Comparison of ENCODE assay signal across 21 mouse cellular contexts in genomic region chr9:102942221-102942620, GRCm38 (mm10). TPM values are rescaled to one million over a fixed set of nuclear protein-coding genes. Genes with fewer than 3 reads are reported as not detected.
DNase-seq lines count a peak whose midpoint lies in the region; ATAC-seq and TF ChIP-seq lines count a peak whose summit lies in the region.
"Had no signal": no experiment of that assay in that cellular context is flagged by ENCODE, and none has a peak within 500 bp of the region (broad histone marks: within the 10 kb centered on the region; RNA-seq: fewer than 3 reads in every experiment).

No protein-coding gene starts in this region.

- intact Hi-C loops in left cerebral cortex, adult 2 months (cut with DNase I) = no loop called here

- no peaks in the 10 kb centered on the region for H3K36me3 ChIP-seq in hindbrain, embryonic 16.5 days (ENCODE audit: control insufficient read depth, insufficient read depth, low read length)
- H3K36me3 ChIP-seq in hindbrain, embryonic 13.5 days = no peaks in the 10 kb centered on the region
- no peaks in the 10 kb centered on the region for H3K36me3 ChIP-seq in midbrain, embryonic 11.5 days (ENCODE audit: control insufficient read depth, insufficient read depth, low read length)
- no peaks in the 10 kb centered on the region for H3K36me3 ChIP-seq in midbrain, embryonic 10.5 days
- H3K36me3 ChIP-seq: heart, embryonic 15.5 days; liver, embryonic 12.5 days; midbrain, embryonic 15.5 days had no signal

- peak; percentile 81 to 82 for DNase-seq in cerebellum, postnatal 10 days
- no peak for DNase-seq in cerebellum, adult 11 months
- peak; percentile 64 for DNase-seq in midbrain, embryonic 11.5 days (ENCODE audit: low spot score, missing footprints)
- DNase-seq in midbrain, embryonic 10.5 days (ENCODE audit: low spot score) = no peak
- DNase-seq in skeletal muscle tissue, adult 2 months (ENCODE audit: low read depth, low spot score) = peak; percentile 3
- DNase-seq in left cerebral cortex, adult 2 months (ENCODE audit: extremely low spot score in 1 of 2, low spot score in 2 of 2) = no peak
- DNase-seq: adrenal gland, postnatal 10 days; cerebellum, postnatal 36 days; gastrocnemius, postnatal 14 days; kidney, adult 18-20 months; lung, adult 2 months; right cerebral cortex, adult 18-20 months; thymus, postnatal 14 days had no signal

- 70% methylated on average over 4 of the region's 4 CpGs for whole genome bisulfite sequencing in hindbrain, embryonic 16.5 days
- WGBS in hindbrain, embryonic 13.5 days = 74% methylated on average over 4 of the region's 4 CpGs
- WGBS in midbrain, embryonic 11.5 days = 80% methylated on average over 4 of the region's 4 CpGs
- WGBS in midbrain, embryonic 10.5 days = 79% methylated on average over 4 of the region's 4 CpGs

- no peaks in the 10 kb centered on the region for H3K9me3 ChIP-seq in hindbrain, embryonic 16.5 days (ENCODE audit: control insufficient read depth, low read length)
- no peaks in the 10 kb centered on the region for H3K9me3 ChIP-seq in hindbrain, embryonic 13.5 days
- H3K9me3 ChIP-seq in midbrain, embryonic 11.5 days (ENCODE audit: control insufficient read depth, low read length) = no peaks in the 10 kb centered on the region
- H3K9me3 ChIP-seq in midbrain, embryonic 10.5 days (replicated peaks) = no peaks in the 10 kb centered on the region
- H3K9me3 ChIP-seq: heart, embryonic 15.5 days; liver, embryonic 12.5 days; midbrain, embryonic 15.5 days had no signal

- no peak for TF ChIP-seq CTCF in left cerebral cortex, adult 2 months (IDR thresholded peaks at IDR 0.05)

- no peak overlapping the region for H3K9ac ChIP-seq in hindbrain, embryonic 16.5 days (ENCODE audit: low read depth, low read length)
- no peak overlapping the region for H3K9ac ChIP-seq in hindbrain, embryonic 13.5 days
- no peak overlapping the region for H3K9ac ChIP-seq in midbrain, embryonic 11.5 days (ENCODE audit: low read length)
- H3K9ac ChIP-seq: heart, embryonic 15.5 days; liver, embryonic 12.5 days; midbrain, embryonic 15.5 days had no signal

- peak; percentile 48; the same call in 1 of the 2 replicates for ATAC-seq in hindbrain, embryonic 16.5 days
- ATAC-seq in hindbrain, embryonic 13.5 days (ENCODE audit: low FRiP score) = no peak
- ATAC-seq in midbrain, embryonic 11.5 days (ENCODE audit: low FRiP score) = no peak
- ATAC-seq: forebrain, embryonic 14.5 days; liver, embryonic 12.5 days; midbrain, embryonic 15.5 days; Patski had no signal

- H3K4me3 ChIP-seq in hindbrain, embryonic 16.5 days (ENCODE audit: low read length) = no peak overlapping the region
- H3K4me3 ChIP-seq in hindbrain, embryonic 13.5 days = no peak overlapping the region
- H3K4me3 ChIP-seq in midbrain, embryonic 11.5 days (ENCODE audit: low read depth, low read length) = no peak overlapping the region
- no peak overlapping the region for H3K4me3 ChIP-seq in midbrain, embryonic 10.5 days
- H3K4me3 ChIP-seq in left cerebral cortex, adult 2 months = no peak overlapping the region
- H3K4me3 ChIP-seq: heart, embryonic 15.5 days; liver, embryonic 12.5 days; midbrain, embryonic 15.5 days had no signal

- no peak overlapping the region for H3K27ac ChIP-seq in hindbrain, embryonic 16.5 days (ENCODE audit: low read depth, low read length)
- no peak overlapping the region for H3K27ac ChIP-seq in hindbrain, embryonic 13.5 days
- H3K27ac ChIP-seq in midbrain, embryonic 11.5 days (ENCODE audit: low read depth, low read length) = no peak overlapping the region
- no peak overlapping the region for H3K27ac ChIP-seq in midbrain, embryonic 10.5 days (replicated peaks)
- no peak overlapping the region for H3K27ac ChIP-seq in left cerebral cortex, adult 2 months
- H3K27ac ChIP-seq: heart, embryonic 15.5 days; kidney, postnatal 0 days; liver, embryonic 12.5 days; midbrain, embryonic 15.5 days had no signal

- no peaks in the 10 kb centered on the region for H3K4me1 ChIP-seq in hindbrain, embryonic 16.5 days (ENCODE audit: control insufficient read depth, insufficient read depth, low read depth, low read length)
- no peaks in the 10 kb centered on the region for H3K4me1 ChIP-seq in hindbrain, embryonic 13.5 days (replicated peaks)
- H3K4me1 ChIP-seq in midbrain, embryonic 11.5 days (ENCODE audit: control insufficient read depth, insufficient read depth, low read length) = no peaks in the 10 kb centered on the region
- no peaks in the 10 kb centered on the region for H3K4me1 ChIP-seq in midbrain, embryonic 10.5 days
- H3K4me1 ChIP-seq: heart, embryonic 15.5 days; liver, embryonic 12.5 days; midbrain, embryonic 15.5 days had no signal

- no peaks in the 10 kb centered on the region for H3K27me3 ChIP-seq in hindbrain, embryonic 16.5 days (replicated peaks; ENCODE audit: control insufficient read depth, insufficient read depth, low read length)
- no peaks in the 10 kb centered on the region for H3K27me3 ChIP-seq in hindbrain, embryonic 13.5 days
- H3K27me3 ChIP-seq in midbrain, embryonic 11.5 days (ENCODE audit: control insufficient read depth, insufficient read depth, low read length) = no peaks in the 10 kb centered on the region
- H3K27me3 ChIP-seq in midbrain, embryonic 10.5 days (ENCODE audit: low read depth, poor library complexity, severe bottlenecking) = no peaks in the 10 kb centered on the region
- H3K27me3 ChIP-seq: heart, embryonic 15.5 days; liver, embryonic 12.5 days; midbrain, embryonic 15.5 days; Patski had no signal

- H3K4me2 ChIP-seq in hindbrain, embryonic 16.5 days (ENCODE audit: low read length) = no peak overlapping the region
- no peak overlapping the region for H3K4me2 ChIP-seq in hindbrain, embryonic 13.5 days
- H3K4me2 ChIP-seq in midbrain, embryonic 11.5 days = no peak overlapping the region
- H3K4me2 ChIP-seq: heart, embryonic 15.5 days; liver, embryonic 12.5 days; midbrain, embryonic 15.5 days had no signal

RNA-seq across cellular contexts. Expression of gene Slco2a1, which starts 46.3 kb away (rescaled TPM):
- 4.6 and 4.7 TPM in 2 replicates for polyA plus RNA-seq in hindbrain, embryonic 16.5 days (2015; fragmentation: Nextera tagmentation; extraction: Ambion mirVana)
- polyA plus RNA-seq in hindbrain, embryonic 13.5 days (2015; fragmentation: Nextera tagmentation; extraction: Ambion mirVana) = 1.1 and 1.2 TPM in 2 replicates
- 0.31 and 0.54 TPM in 2 replicates for polyA plus RNA-seq in midbrain, embryonic 11.5 days (2014; fragmentation: Nextera tagmentation; extraction: Ambion mirVana)
- 0.17 and 0.25 TPM in 2 replicates for polyA plus RNA-seq in midbrain, embryonic 10.5 days (2016; fragmentation: Nextera tagmentation; extraction: Ambion mirVana)
- 1 to 10 TPM in 1 of 2 experiments, under 1 TPM in 1; 0.89 to 1.2 TPM for total RNA-seq in left cerebral cortex, adult 2 months (2021)

Comparison
In these comparisons a context has a peak if more than half of its experiments do, and no peak if none do; other contexts are left out.
1. DNase-seq: peak in cerebellum, postnatal 10 days (2 of 2), midbrain, embryonic 11.5 days (single experiment) and skeletal muscle tissue, adult 2 months (single experiment); none in cerebellum, adult 11 months (single experiment), midbrain, embryonic 10.5 days (single experiment) and left cerebral cortex, adult 2 months (0 of 2).